Mouse (Mus musculus) forebrain, embryonic 13.5 days (tissue): ENCODE measurements at regions not wholly inside any gene's neighbourhood (a gene's known extent, or its start where the extent isn't known, plus 50 kb on each side); places are given as distances from the start of the nearest gene placed in this dataset.

Source experiments
- ATAC-seq: fragments of 200-750 bp; cut with Nextera tagmentation; 2 replicates; pipeline ENCODE4 v1.8.0; 2017
- H3K27ac ChIP-seq: fragments of 300-500 bp; sonication (generic); 2 replicates; pipeline ENCODE4 v1.5.1; 2015; ENCODE audit warnings: inconsistent platforms, mild to moderate bottlenecking, moderate library complexity
- H3K27me3 ChIP-seq: fragments of 300-500 bp; sonication (generic); 2 replicates; pipeline ENCODE4 v1.6.1; 2015; ENCODE audit warnings: mild to moderate bottlenecking, inconsistent platforms
- H3K36me3 ChIP-seq: fragments of 300-500 bp; sonication (generic); 2 replicates; pipeline ENCODE4 v1.6.1; 2015; ENCODE audit warnings: mild to moderate bottlenecking, inconsistent platforms; ENCODE audit not compliant: poor library complexity, severe bottlenecking
- H3K4me1 ChIP-seq: fragments of 300-500 bp; sonication (generic); 2 replicates; pipeline ENCODE4 v1.6.1; 2015; ENCODE audit warnings: inconsistent platforms
- H3K4me2 ChIP-seq: fragments of 300-500 bp; sonication (generic); 2 replicates; pipeline ENCODE4 v1.6.1; 2015; ENCODE audit warnings: inconsistent platforms, mild to moderate bottlenecking, moderate library complexity
- H3K4me3 ChIP-seq: fragments of 300-500 bp; sonication (generic); 2 replicates; pipeline ENCODE4 v1.5.1; 2015; ENCODE audit warnings: mild to moderate bottlenecking, inconsistent platforms
- H3K9ac ChIP-seq: fragments of 300-500 bp; sonication (generic); 2 replicates; pipeline ENCODE4 v1.6.1; 2015; ENCODE audit warnings: mild to moderate bottlenecking, inconsistent platforms
- H3K9me3 ChIP-seq: fragments of 300-500 bp; sonication (generic); replicated peaks from 2 replicates; pipeline ENCODE4 v1.6.1; 2016; ENCODE audit warnings: inconsistent platforms
- WGBS: fragments of 180-500 bp; shearing (Covaris S2); methylation state at CpG from one replicate; pipeline ENCODE4 v1.1.7; 2015; 5-methylcytosine and 5-hydroxymethylcytosine counted together

DNA sequence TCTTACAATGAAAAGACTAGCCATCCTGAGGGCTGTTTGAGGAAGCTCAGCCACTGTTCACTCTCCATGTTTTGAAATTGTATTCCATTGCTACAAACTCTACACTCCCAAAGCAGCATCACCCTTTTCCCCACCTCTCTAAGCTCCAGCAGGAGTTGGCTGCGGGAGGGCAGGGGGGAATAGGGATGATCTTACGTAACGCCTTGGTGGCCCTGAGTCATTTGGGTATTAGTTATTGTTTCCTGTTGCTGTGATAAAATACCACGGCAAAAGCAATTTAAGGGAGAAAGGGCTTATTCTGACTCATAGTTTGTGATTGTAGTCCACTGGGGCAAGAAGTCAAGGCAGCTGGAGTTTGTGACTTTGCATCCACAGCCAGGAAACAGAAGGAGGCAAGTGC lies 445.5 kb downstream of the 1810013L24Rik start:
- peaks cover 4% of the 10 kb centered on the region for H3K4me1 ChIP-seq
- H3K36me3 ChIP-seq: no peaks in the 10 kb centered on the region
- no peak overlapping the region for H3K4me2 ChIP-seq
- H3K9me3 ChIP-seq: no peaks in the 10 kb centered on the region
- no peak overlapping the region for H3K9ac ChIP-seq
- ATAC-seq: no peak
- H3K4me3 ChIP-seq: no peak overlapping the region
- 84% methylated on average over 4 of the region's 4 CpGs for WGBS
- H3K27ac ChIP-seq: no peak overlapping the region
- no peaks in the 10 kb centered on the region for H3K27me3 ChIP-seq

- ATAC-seq: no peak
- Histone ChIP-seq H3K36me3 (no peaks in the 10 kb centered on the region), H3K9me3 (no peaks in the 10 kb centered on the region), H3K27ac (no peak overlapping the region), H3K9ac (no peak overlapping the region), H3K4me1 (peaks cover 13% of the 10 kb centered on the region), H3K27me3 (no peaks in the 10 kb centered on the region), H3K4me2 (no peak overlapping the region), H3K4me3 (no peak overlapping the region)
- 86% methylated on average over 1 of the region's 1 CpGs for WGBS
These were observed 447.2 kb downstream of the 1810013L24Rik start for GRCm38 (mm10) chr16:9277064-9277463.

GRCm38 (mm10) chr16:9279726-9280125 lies 449.8 kb downstream of the 1810013L24Rik start:
- no peak for ATAC-seq
- H3K9me3 ChIP-seq: no peaks in the 10 kb centered on the region
- WGBS: 54% methylated on average over 6 of the region's 6 CpGs

DNA sequence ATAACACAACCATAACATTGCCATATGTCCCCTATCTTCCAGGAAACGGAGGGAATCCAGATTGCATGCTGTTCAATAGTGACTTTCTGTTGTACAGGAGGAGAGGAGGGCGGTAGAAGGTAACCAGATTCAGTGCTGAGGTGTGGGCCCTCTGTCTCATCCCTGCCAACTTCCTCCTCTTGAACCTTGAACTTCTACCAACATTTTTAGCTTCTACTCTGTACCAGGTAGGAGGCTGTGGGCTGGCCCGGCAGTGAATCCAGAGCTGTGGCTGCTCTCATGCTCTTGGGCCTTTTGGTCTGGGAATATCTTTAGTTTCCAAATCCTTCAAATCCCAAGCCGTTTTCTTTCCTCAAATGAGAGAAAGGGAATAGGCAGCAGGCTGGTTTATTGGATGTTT lies 450.5 kb downstream of the 1810013L24Rik start:
- no peak overlapping the region for H3K4me2 ChIP-seq
- no peaks in the 10 kb centered on the region for H3K9me3 ChIP-seq
- H3K9ac ChIP-seq: no peak overlapping the region
- ATAC-seq: 0 out of 2 replicates have a peak, but pooled peaks have one; percentile 43
- H3K36me3 ChIP-seq: no peaks in the 10 kb centered on the region
- peaks cover 13% of the 10 kb centered on the region for H3K4me1 ChIP-seq
- no peak overlapping the region for H3K4me3 ChIP-seq
- H3K27me3 ChIP-seq: no peaks in the 10 kb centered on the region
- no peak overlapping the region for H3K27ac ChIP-seq
- 60% methylated on average over 4 of the region's 4 CpGs for WGBS

More at GRCm38 (mm10) chr16:9279726-9280125, 449.8 kb downstream of the 1810013L24Rik start:
- Histone ChIP-seq H3K27ac (no peak overlapping the region), H3K27me3 (no peaks in the 10 kb centered on the region), H3K4me1 (peaks cover 13% of the 10 kb centered on the region), H3K9ac (no peak overlapping the region), H3K36me3 (no peaks in the 10 kb centered on the region), H3K4me2 (no peak overlapping the region), H3K4me3 (no peak overlapping the region)

GRCm38 (mm10) chr16:9280931-9281330 lies 451.0 kb downstream of the 1810013L24Rik start:
- Histone ChIP-seq H3K27me3 (no peaks in the 10 kb centered on the region), H3K4me2 (0 out of 2 replicates have a peak overlapping the region, but pooled peaks have one; percentile 5), H3K4me3 (no peak overlapping the region), H3K4me1 (peaks cover 13% of the 10 kb centered on the region), H3K9ac (no peak overlapping the region), H3K36me3 (no peaks in the 10 kb centered on the region), H3K9me3 (no peaks in the 10 kb centered on the region), H3K27ac (peak overlapping the region; percentile 19; the same call in 1 of the 2 replicates)
- under 1% methylated on average over 5 of the region's 5 CpGs for WGBS
- ATAC-seq: peak; percentile 89

GRCm38 (mm10) chr16:9284423-9284822 lies 454.5 kb downstream of the 1810013L24Rik start:
- Histone ChIP-seq H3K4me1 (peaks cover 13% of the 10 kb centered on the region), H3K4me2 (no peak overlapping the region), H3K27me3 (no peaks in the 10 kb centered on the region), H3K36me3 (no peaks in the 10 kb centered on the region), H3K9ac (no peak overlapping the region), H3K27ac (no peak overlapping the region), H3K9me3 (no peaks in the 10 kb centered on the region), H3K4me3 (no peak overlapping the region)
- no peak for ATAC-seq
- WGBS: 53% methylated on average over 3 of the region's 3 CpGs

DNA sequence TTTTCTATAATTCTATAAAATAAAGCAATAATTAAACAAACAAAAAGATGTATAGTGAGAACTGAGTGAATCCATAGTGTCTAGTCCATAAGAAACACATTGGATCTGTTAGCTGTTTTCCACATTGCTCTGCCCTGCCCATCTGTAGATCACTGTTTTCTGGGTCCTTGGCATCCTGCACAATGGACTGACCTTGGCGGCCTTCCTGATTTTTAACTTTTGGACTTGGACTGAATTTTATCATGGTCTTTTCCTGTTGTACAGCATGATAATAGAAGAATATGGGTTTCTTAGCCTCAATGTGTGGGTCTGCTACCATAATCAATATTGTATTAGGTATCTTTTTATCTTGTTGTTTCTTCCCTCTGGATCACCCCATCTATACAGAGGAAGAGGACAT lies 456.0 kb downstream of the 1810013L24Rik start:
- Histone ChIP-seq H3K4me3 (no peak overlapping the region), H3K4me1 (peaks cover 5% of the 10 kb centered on the region), H3K27me3 (no peaks in the 10 kb centered on the region), H3K9ac (no peak overlapping the region), H3K9me3 (no peaks in the 10 kb centered on the region), H3K4me2 (no peak overlapping the region), H3K36me3 (no peaks in the 10 kb centered on the region), H3K27ac (no peak overlapping the region)
- WGBS: 96% methylated on average over 1 of the region's 1 CpGs
- ATAC-seq: no peak

- H3K4me3 ChIP-seq: no peak overlapping the region
- no peaks in the 10 kb centered on the region for H3K36me3 ChIP-seq
- no peaks in the 10 kb centered on the region for H3K4me1 ChIP-seq
- no peak overlapping the region for H3K9ac ChIP-seq
- no peaks in the 10 kb centered on the region for H3K27me3 ChIP-seq
- no peak for ATAC-seq
- H3K27ac ChIP-seq: no peak overlapping the region
- H3K4me2 ChIP-seq: no peak overlapping the region
- no peaks in the 10 kb centered on the region for H3K9me3 ChIP-seq
- WGBS: 82% methylated on average over 6 of the region's 6 CpGs
These were observed 457.7 kb downstream of the 1810013L24Rik start for GRCm38 (mm10) chr16:9287557-9287956.

DNA sequence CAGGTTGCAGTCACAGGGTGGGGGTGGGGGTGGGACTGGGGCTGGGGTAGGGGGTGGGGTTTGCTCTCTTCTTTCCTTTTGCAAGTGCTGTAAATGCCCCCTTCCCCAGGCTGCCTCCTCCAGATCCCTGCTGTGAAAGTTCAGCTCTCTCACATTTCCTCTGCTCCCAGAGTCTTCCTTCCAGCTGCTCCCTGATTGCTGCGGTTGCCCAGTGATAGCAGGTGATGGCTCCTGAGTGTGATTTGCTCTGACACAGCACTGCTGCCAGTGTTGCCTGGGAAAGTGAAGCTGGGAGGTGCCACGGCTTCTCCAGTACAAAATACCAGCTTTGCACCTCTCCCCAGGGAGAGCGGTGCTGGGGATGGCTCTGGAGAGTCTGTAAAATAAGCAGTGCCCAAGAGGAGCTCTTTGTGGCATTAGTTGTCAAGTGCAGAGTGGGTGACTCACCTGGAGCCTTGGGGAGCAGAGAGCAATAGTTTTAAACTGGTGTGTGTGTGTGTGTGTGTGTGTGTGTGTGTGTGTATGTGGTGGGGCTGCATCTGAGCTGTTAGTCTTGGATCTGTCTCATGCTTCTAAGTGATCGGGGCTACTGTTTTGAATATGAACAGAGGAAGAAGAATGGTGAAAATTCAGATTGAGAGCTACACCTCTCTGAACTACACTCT lies 461.6 kb downstream of the 1810013L24Rik start:
- 70% methylated on average over 4 of the region's 4 CpGs for WGBS
- ATAC-seq: no peak
- no peaks in the 10 kb centered on the region for H3K9me3 ChIP-seq
- no peak overlapping the region for H3K27ac ChIP-seq
- H3K4me2 ChIP-seq: no peak overlapping the region
- H3K27me3 ChIP-seq: no peaks in the 10 kb centered on the region
- no peaks in the 10 kb centered on the region for H3K36me3 ChIP-seq
- H3K4me3 ChIP-seq: no peak overlapping the region
- H3K9ac ChIP-seq: no peak overlapping the region
- no peaks in the 10 kb centered on the region for H3K4me1 ChIP-seq

DNA sequence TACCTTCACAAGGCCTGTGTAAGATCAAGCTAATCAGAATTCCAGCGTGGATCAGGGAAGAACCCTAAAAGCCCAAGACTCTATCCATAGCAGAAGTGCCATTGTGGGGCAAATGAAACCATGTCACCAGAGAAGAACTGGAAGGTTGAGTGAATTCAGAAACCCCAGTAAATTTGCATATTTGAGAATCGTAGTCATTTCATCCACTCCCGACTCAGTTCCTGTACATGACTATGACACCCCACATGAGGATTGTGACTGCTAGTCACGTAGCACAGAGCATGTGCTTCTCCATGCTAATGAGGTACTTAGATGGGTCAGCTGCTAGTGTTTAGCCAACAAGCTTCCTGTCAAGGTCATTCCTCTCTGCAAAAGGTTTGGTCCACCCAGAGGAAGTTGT lies 473.2 kb downstream of the 1810013L24Rik start:
- H3K4me3 ChIP-seq: no peak overlapping the region
- no peaks in the 10 kb centered on the region for H3K27me3 ChIP-seq
- no peak for ATAC-seq
- H3K9me3 ChIP-seq: no peaks in the 10 kb centered on the region
- H3K4me1 ChIP-seq: no peaks in the 10 kb centered on the region
- no peak overlapping the region for H3K27ac ChIP-seq
- no peak overlapping the region for H3K9ac ChIP-seq
- no peak overlapping the region for H3K4me2 ChIP-seq
- no peaks in the 10 kb centered on the region for H3K36me3 ChIP-seq
- WGBS: 78% methylated on average over 4 of the region's 4 CpGs

- Histone ChIP-seq H3K4me2 (no peak overlapping the region), H3K9ac (no peak overlapping the region), H3K27ac (no peak overlapping the region), H3K4me3 (no peak overlapping the region), H3K4me1 (no peaks in the 10 kb centered on the region), H3K36me3 (no peaks in the 10 kb centered on the region), H3K27me3 (no peaks in the 10 kb centered on the region), H3K9me3 (no peaks in the 10 kb centered on the region)
- WGBS: 94% methylated on average over 1 of the region's 1 CpGs
- no peak for ATAC-seq
These were observed 474.2 kb downstream of the 1810013L24Rik start for GRCm38 (mm10) chr16:9304079-9304478.

GRCm38 (mm10) chr16:9310744-9311143 lies 480.8 kb downstream of the 1810013L24Rik start:
- Histone ChIP-seq H3K4me3 (no peak overlapping the region), H3K4me2 (no peak overlapping the region), H3K27ac (no peak overlapping the region), H3K9ac (no peak overlapping the region), H3K27me3 (no peaks in the 10 kb centered on the region), H3K9me3 (no peaks in the 10 kb centered on the region), H3K4me1 (no peaks in the 10 kb centered on the region), H3K36me3 (no peaks in the 10 kb centered on the region)
- no peak for ATAC-seq
- WGBS: 47% methylated on average over 1 of the region's 1 CpGs

- WGBS: 89% methylated on average over 1 of the region's 1 CpGs
- Histone ChIP-seq H3K27ac (no peak overlapping the region), H3K4me1 (peaks cover 8% of the 10 kb centered on the region; the same call in 1 of the 2 replicates), H3K4me2 (no peak overlapping the region), H3K9me3 (no peaks in the 10 kb centered on the region), H3K36me3 (no peaks in the 10 kb centered on the region), H3K9ac (no peak overlapping the region), H3K27me3 (no peaks in the 10 kb centered on the region), H3K4me3 (no peak overlapping the region)
- ATAC-seq: peak; percentile 13; the same call in 1 of the 2 replicates
These were observed 505.7 kb downstream of the 1810013L24Rik start for GRCm38 (mm10) chr16:9335626-9336025.
